Mouse (Mus musculus): ENCODE data around the gene Tbc1d10c.

- no peak for TF ChIP-seq CTCF (conservative IDR thresholded peaks at IDR 0.05; ENCODE audit: insufficient read depth, insufficient read length, low read depth, low read length)
- no peak for TF ChIP-seq POLR2A (IDR thresholded peaks at IDR 0.05; ENCODE audit: low read depth, low read length)
Measured at GRCm38 (mm10) chr19:4153232-4153654, 37.8 kb downstream of the Tbc1d10c start, which contains the start of gene Ptprcap.

Data from kidney, adult 2 months (tissue).